Mouse (Mus musculus): ENCODE data around the gene Rasgrp3. TPM values are rescaled to one million over a fixed set of nuclear protein-coding genes. Genes with fewer than 3 reads are reported as not detected.

The Rasgrp3 gene
- polyA plus RNA-seq, 1 experiment: 0.66 TPM

DNA sequence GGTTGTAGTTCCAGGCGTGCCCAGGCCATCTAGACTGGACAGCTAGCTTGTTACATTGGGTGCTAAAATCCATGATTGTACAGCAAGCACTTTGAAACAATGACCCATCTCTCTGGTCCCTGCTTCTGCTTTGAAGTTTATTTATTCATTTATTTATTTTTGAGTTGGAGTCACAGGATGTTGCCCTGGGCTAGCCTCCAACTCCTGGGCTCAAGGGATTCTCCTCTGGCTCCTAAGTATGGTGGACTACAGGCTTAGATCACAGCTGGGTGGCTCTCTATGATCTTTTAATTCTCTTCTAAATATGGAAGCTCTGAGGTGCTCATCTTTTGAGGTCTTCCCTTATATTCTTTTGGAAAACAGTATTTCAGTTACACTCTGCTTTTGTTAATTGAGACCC, 90.7 kb downstream of the Rasgrp3 start:
- Histone ChIP-seq H3K27ac (ENCODE audit: insufficient read depth, low read depth, low read length) (no peak overlapping the region), H3K27me3 (ENCODE audit: control insufficient read depth, insufficient read depth, low read length) (no peaks in the 10 kb centered on the region), H3K36me3 (ENCODE audit: control insufficient read depth, insufficient read depth, low read length) (no peaks in the 10 kb centered on the region), H3K4me1 (ENCODE audit: control insufficient read depth, insufficient read depth, insufficient read length, low read length) (no peaks in the 10 kb centered on the region), H3K4me3 (ENCODE audit: low read depth, low read length) (no peak overlapping the region)
- no peak for TF ChIP-seq CTCF (IDR thresholded peaks at IDR 0.05; ENCODE audit: extremely low read depth, insufficient read length, insufficient replicate concordance, low read depth, low read length)
- no peak for TF ChIP-seq POLR2A (IDR thresholded peaks at IDR 0.05; ENCODE audit: low read depth, low read length)
- WGBS: 86% methylated on average over 1 of the region's 1 CpGs

GRCm38 (mm10) chr17:75529222-75529935, 93.7 kb downstream of the Rasgrp3 start:
- no peak for TF ChIP-seq POLR2A (IDR thresholded peaks at IDR 0.05; ENCODE audit: low read depth, low read length)
- no peak for TF ChIP-seq CTCF (IDR thresholded peaks at IDR 0.05; ENCODE audit: extremely low read depth, insufficient read length, insufficient replicate concordance, low read depth, low read length)
- H3K27me3 ChIP-seq (ENCODE audit: control insufficient read depth, insufficient read depth, low read length): no peaks in the 10 kb centered on the region
- WGBS: 96% methylated on average over 14 of the region's 14 CpGs
- no peak overlapping the region for H3K27ac ChIP-seq (ENCODE audit: insufficient read depth, low read depth, low read length)
- H3K4me3 ChIP-seq (ENCODE audit: low read depth, low read length): no peak overlapping the region
- H3K36me3 ChIP-seq (ENCODE audit: control insufficient read depth, insufficient read depth, low read length): no peaks in the 10 kb centered on the region
- no peaks in the 10 kb centered on the region for H3K4me1 ChIP-seq (ENCODE audit: control insufficient read depth, insufficient read depth, insufficient read length, low read length)

DNA sequence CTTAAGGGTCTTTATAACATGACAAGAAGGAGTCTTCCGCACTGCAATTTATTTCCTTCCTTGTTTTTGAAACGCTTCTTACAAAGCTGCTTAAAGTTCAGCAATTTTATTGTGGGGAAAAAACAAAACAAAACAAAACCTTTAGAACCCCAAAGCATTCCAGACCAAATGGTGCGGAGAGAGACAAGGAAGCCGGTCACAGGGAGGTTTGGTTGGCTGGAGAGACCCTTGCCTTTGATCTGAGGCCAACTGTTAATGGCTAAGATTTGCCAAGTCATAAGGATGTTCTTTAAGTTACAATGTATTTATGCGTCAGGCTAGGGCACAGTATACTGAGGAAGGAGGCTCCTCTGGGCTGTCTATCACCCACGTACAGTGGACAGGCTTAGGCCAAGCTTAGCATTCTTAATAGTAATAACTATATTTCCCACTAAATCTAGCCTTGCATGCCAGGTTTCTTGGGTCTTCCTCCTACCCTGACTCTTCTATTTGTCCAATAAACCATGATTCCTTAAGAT, 96.8 kb downstream of the Rasgrp3 start:
- H3K36me3 ChIP-seq (ENCODE audit: control insufficient read depth, insufficient read depth, low read length): peaks cover 6% of the 10 kb centered on the region
- WGBS: 83% methylated on average over 6 of the region's 6 CpGs
- no peak overlapping the region for H3K27ac ChIP-seq (ENCODE audit: insufficient read depth, low read depth, low read length)
- no peak overlapping the region for H3K4me3 ChIP-seq (ENCODE audit: low read depth, low read length)
- TF ChIP-seq POLR2A (IDR thresholded peaks at IDR 0.05; ENCODE audit: low read depth, low read length): no peak
- TF ChIP-seq CTCF (IDR thresholded peaks at IDR 0.05; ENCODE audit: extremely low read depth, insufficient read length, insufficient replicate concordance, low read depth, low read length): no peak
- H3K4me1 ChIP-seq (ENCODE audit: control insufficient read depth, insufficient read depth, insufficient read length, low read length): no peaks in the 10 kb centered on the region
- H3K27me3 ChIP-seq (ENCODE audit: control insufficient read depth, insufficient read depth, low read length): no peaks in the 10 kb centered on the region

- peaks cover 16% of the 10 kb centered on the region for H3K36me3 ChIP-seq (ENCODE audit: control insufficient read depth, insufficient read depth, low read length)
- no peaks in the 10 kb centered on the region for H3K4me1 ChIP-seq (ENCODE audit: control insufficient read depth, insufficient read depth, insufficient read length, low read length)
- 84% methylated on average over 12 of the region's 12 CpGs for WGBS
- H3K4me3 ChIP-seq (ENCODE audit: low read depth, low read length): no peak overlapping the region
- no peak overlapping the region for H3K27ac ChIP-seq (ENCODE audit: insufficient read depth, low read depth, low read length)
- H3K27me3 ChIP-seq (ENCODE audit: control insufficient read depth, insufficient read depth, low read length): no peaks in the 10 kb centered on the region
- no peak for TF ChIP-seq CTCF (IDR thresholded peaks at IDR 0.05; ENCODE audit: extremely low read depth, insufficient read length, insufficient replicate concordance, low read depth, low read length)
- no peak for TF ChIP-seq POLR2A (IDR thresholded peaks at IDR 0.05; ENCODE audit: low read depth, low read length)
Observed at GRCm38 (mm10) chr17:75534314-75535020, 98.8 kb downstream of the Rasgrp3 start.

GRCm38 (mm10) chr17:75535612-75536011, 99.9 kb downstream of the Rasgrp3 start:
- H3K27me3 ChIP-seq (ENCODE audit: control insufficient read depth, insufficient read depth, low read length): no peaks in the 10 kb centered on the region
- peaks cover 20% of the 10 kb centered on the region for H3K36me3 ChIP-seq (ENCODE audit: control insufficient read depth, insufficient read depth, low read length)
- WGBS: 90% methylated on average over 4 of the region's 4 CpGs
- H3K4me1 ChIP-seq (ENCODE audit: control insufficient read depth, insufficient read depth, insufficient read length, low read length): no peaks in the 10 kb centered on the region
- no peak overlapping the region for H3K27ac ChIP-seq (ENCODE audit: insufficient read depth, low read depth, low read length)
- TF ChIP-seq CTCF (IDR thresholded peaks at IDR 0.05; ENCODE audit: extremely low read depth, insufficient read length, insufficient replicate concordance, low read depth, low read length): no peak
- H3K4me3 ChIP-seq (ENCODE audit: low read depth, low read length): no peak overlapping the region

DNA sequence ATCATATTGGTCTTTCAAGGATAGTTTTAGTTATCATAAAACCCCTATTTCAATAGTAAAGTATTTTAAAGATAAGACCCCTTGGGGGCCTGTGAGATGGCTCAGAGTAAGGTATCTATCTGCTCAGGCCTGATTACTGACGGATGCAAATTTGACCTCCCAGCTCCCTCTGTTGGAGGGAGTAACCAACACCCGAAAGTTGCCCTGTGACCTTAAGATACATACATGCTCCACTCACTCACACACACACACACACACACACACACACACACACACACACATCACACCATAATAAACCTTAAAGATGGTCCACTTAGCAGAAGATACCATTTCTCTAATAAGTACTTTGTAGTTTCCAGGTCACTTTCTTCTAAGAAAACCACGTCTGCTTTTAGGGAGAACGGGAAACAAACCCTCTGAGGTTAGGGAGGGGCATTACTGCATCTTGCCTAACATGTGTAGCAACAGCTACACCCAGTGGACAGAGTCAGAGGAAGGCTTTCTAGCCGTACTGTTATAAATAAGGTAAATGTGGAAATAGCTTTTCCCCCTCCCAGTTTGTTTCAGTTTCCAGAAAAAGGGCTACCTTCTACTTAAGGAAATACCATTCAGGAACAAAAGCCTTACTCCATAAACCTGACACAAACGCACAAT, 100.8 kb downstream of the Rasgrp3 start:
- Histone ChIP-seq H3K27me3 (ENCODE audit: control insufficient read depth, insufficient read depth, low read length) (no peaks in the 10 kb centered on the region), H3K36me3 (ENCODE audit: control insufficient read depth, insufficient read depth, low read length) (peaks cover 20% of the 10 kb centered on the region), H3K4me3 (ENCODE audit: low read depth, low read length) (no peak overlapping the region), H3K27ac (ENCODE audit: insufficient read depth, low read depth, low read length) (no peak overlapping the region), H3K4me1 (ENCODE audit: control insufficient read depth, insufficient read depth, insufficient read length, low read length) (no peaks in the 10 kb centered on the region)
- TF ChIP-seq CTCF (IDR thresholded peaks at IDR 0.05; ENCODE audit: extremely low read depth, insufficient read length, insufficient replicate concordance, low read depth, low read length): no peak
- WGBS: 38% methylated on average over 6 of the region's 6 CpGs

GRCm38 (mm10) chr17:75537050-75537445, 101.4 kb downstream of the Rasgrp3 start:
- 82% methylated on average over 7 of the region's 7 CpGs for WGBS
- no peak for TF ChIP-seq POLR2A (IDR thresholded peaks at IDR 0.05; ENCODE audit: low read depth, low read length)
- TF ChIP-seq CTCF (IDR thresholded peaks at IDR 0.05; ENCODE audit: extremely low read depth, insufficient read length, insufficient replicate concordance, low read depth, low read length): no peak
- H3K4me1 ChIP-seq (ENCODE audit: control insufficient read depth, insufficient read depth, insufficient read length, low read length): no peaks in the 10 kb centered on the region
- no peak overlapping the region for H3K4me3 ChIP-seq (ENCODE audit: low read depth, low read length)
- H3K36me3 ChIP-seq (ENCODE audit: control insufficient read depth, insufficient read depth, low read length): peaks cover 24% of the 10 kb centered on the region
- no peaks in the 10 kb centered on the region for H3K27me3 ChIP-seq (ENCODE audit: control insufficient read depth, insufficient read depth, low read length)
- H3K27ac ChIP-seq (ENCODE audit: insufficient read depth, low read depth, low read length): no peak overlapping the region
